Mouse (Mus musculus) Patski (cell line): ENCODE results near the gene Chst11. TPM values are rescaled to one million over a fixed set of nuclear protein-coding genes. Genes with fewer than 3 reads are reported as not detected.

Source experiments
- ATAC-seq: fragments of 100-300 bp; one replicate; pipeline ENCODE4 v1.8.0; 2021
- CTCF ChIA-PET: fragments of 350-600 bp; sonication (Branson Sonifier 250); formaldehyde crosslinking; loops from one replicate; lab custom pipeline; 2022; ENCODE audit warnings: inconsistent platforms; lab: Charles Lee
- POLR2A ChIA-PET: fragments of 350-600 bp; sonication (Branson Sonifier 250); formaldehyde crosslinking; loops from one replicate; lab custom pipeline; 2022; ENCODE audit warnings: antibody characterized with exemption, inconsistent platforms; lab: Charles Lee
- DNase-seq: peaks from one replicate; pipeline ENCODE4 v3.0.0-alpha.2; 2011; ENCODE audit warnings: low read depth, low spot score
- H3K27me3 ChIP-seq: fragments of 371-371 bp; one replicate; pipeline ENCODE4 v1.5.1; 2021
- CTCF ChIP-seq: fragments of 100-300 bp; IDR thresholded peaks from one replicate; pipeline ENCODE4 v1.5.1; 2021
- in situ Hi-C: fragments of 300-500 bp; cut with MboI; formaldehyde crosslinking; loops from 3 replicates; pipeline ENCODE4 v1.11.1; 2018; ENCODE audit warnings: low pct_unique_long_range_greater_than_20kb, mixed read lengths
- polyA plus RNA-seq: library from polyadenylated mRNA; unstranded; gene quantifications from one replicate; pipeline ENCODE4 v1.2.3, GENCODE M21; 2021

Chst11 gene
- polyA plus RNA-seq, 1 experiment from 2014 or later: 10.3 TPM

DNA sequence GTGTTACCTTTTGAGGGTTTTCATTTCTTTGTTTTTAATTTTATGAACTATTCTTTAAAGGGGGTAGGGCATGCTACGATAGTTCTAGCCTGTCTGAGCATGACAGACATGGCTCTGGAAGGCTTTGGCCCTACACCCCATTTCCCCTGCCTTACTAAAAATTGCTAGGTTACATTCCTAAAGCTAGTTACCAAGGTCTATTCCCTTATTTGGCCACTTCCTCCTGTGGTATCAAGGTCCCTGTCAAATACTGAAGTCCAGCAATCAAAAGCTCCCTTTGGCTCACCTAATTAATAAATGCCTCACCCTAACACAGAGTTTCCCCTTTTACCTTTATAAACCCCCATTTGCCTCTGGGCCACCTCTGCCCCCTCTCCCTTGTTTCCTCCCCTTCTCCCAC lies 167.4 kb downstream of the Chst11 start:
- no peaks in the 10 kb centered on the region for H3K27me3 ChIP-seq
- TF ChIP-seq CTCF: no peak
- ATAC-seq: peak; percentile 34
- no peak for DNase-seq
- ChIA-PET CTCF (interaction anchor here (1.3 kb wide), 2 partner anchors 13 to 44 kb away, joined by 3 to 4 read pairs; no protein-coding TSS in a partner anchor), POLR2A (interaction anchor here (1.1 to 1.7 kb wide), 2 partner anchors 11 to 47 kb away, joined by 3 read pairs; no protein-coding TSS in a partner anchor)
- in situ Hi-C loops: no loop called here

GRCm38 (mm10) chr10:83153374-83153773 lies 168.1 kb downstream of the Chst11 start:
- no peaks in the 10 kb centered on the region for H3K27me3 ChIP-seq
- ATAC-seq: no peak
- no peak for TF ChIP-seq CTCF
- DNase-seq: no peak
- in situ Hi-C loops: no loop called here
- ChIA-PET CTCF (interaction anchor here (0.9 to 1.3 kb wide), 3 partner anchors 14 to 243 kb away, joined by 3 to 4 read pairs (median 3); no protein-coding TSS in a partner anchor), POLR2A (no interaction called here)

- no peak for DNase-seq
- in situ Hi-C loops: no loop called here
- TF ChIP-seq CTCF: no peak
- CTCF ChIA-PET: interaction anchor here (0.9 kb wide), 1 partner anchor 244 kb away, joined by 3 read pairs; no protein-coding TSS in a partner anchor
- no peaks in the 10 kb centered on the region for H3K27me3 ChIP-seq
- POLR2A ChIA-PET: no interaction called here
- no peak for ATAC-seq
Observed at GRCm38 (mm10) chr10:83153887-83154286, 168.6 kb downstream of the Chst11 start.

GRCm38 (mm10) chr10:83157289-83157688 lies 172.0 kb downstream of the Chst11 start:
- POLR2A ChIA-PET: no interaction called here

GRCm38 (mm10) chr10:83158322-83158721 lies 173.0 kb downstream of the Chst11 start:
- in situ Hi-C loops: no loop called here
- H3K27me3 ChIP-seq: no peaks in the 10 kb centered on the region
- ChIA-PET CTCF (interaction anchor here (1.0 kb wide), 1 partner anchor 38 kb away, joined by 4 read pairs; no protein-coding TSS in a partner anchor), POLR2A (interaction anchor here (0.5 kb wide), 1 partner anchor 29 kb away, joined by 7 read pairs; no protein-coding TSS in a partner anchor)
- TF ChIP-seq CTCF: no peak
- ATAC-seq: no peak
- no peak for DNase-seq

More at GRCm38 (mm10) chr10:83157289-83157688, 172.0 kb downstream of the Chst11 start:
- no peak for DNase-seq
- in situ Hi-C loops: no loop called here
- no peaks in the 10 kb centered on the region for H3K27me3 ChIP-seq
- no peak for TF ChIP-seq CTCF
- CTCF ChIA-PET: no interaction called here
- ATAC-seq: no peak

DNA sequence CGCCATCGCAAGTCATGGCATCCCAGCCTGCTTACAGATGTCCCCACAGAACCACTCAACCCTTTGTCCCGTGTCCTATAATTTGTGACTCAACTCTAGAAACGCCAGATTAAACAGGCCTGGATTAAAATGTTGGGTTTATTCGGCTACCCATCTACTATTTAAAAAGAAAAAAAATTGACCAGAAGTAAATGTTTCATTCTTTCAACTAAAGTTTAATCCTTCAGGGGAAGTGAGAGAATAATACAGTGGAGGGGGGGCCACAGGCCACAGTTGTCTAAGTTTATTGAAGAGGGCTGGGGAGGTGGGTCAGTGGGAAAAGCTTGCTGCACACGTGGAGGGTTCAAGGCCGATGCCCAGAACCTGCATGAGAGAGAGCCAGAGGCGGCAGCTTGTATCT lies 173.9 kb downstream of the Chst11 start:
- H3K27me3 ChIP-seq: no peaks in the 10 kb centered on the region
- in situ Hi-C loops: no loop called here
- no peak for ATAC-seq
- TF ChIP-seq CTCF: no peak
- ChIA-PET CTCF (no interaction called here), POLR2A (no interaction called here)
- no peak for DNase-seq

DNA sequence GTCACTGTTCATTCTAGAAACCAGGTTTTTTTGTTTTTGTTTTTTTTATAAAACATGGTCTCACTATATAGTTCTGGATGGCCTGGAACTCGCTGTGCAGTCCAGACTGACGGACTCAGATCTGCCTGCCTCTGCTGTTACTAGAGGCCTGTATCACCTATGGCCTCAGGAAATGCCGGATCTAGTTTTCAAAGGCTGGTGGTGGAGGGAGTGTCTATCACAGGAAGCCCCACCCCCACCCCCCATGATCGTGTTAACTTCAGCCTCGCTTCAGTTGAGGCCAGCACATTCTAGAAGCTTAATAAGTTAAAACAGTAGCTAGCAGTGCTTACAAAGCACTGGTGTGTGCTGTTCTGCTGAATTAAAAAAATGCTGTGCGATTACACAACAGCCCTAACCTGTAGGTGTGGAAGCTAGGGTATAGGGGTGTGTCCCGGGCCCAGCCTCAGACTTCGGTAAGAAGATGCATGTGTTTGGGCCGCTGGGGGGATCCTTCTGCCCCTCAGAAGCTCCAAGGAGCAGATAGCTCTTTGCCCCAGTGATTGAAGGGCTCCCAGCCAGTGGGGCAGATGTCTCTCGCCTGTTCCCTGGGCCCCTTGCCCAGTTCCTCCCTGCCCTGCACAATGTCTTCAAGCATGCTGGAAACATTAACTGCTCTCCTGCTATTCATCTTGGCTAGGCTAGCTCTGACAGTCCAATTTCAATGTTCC lies 176.5 kb downstream of the Chst11 start:
- TF ChIP-seq CTCF: no peak
- ChIA-PET CTCF (no interaction called here), POLR2A (no interaction called here)
- peak; percentile 47 for ATAC-seq
- in situ Hi-C loops: no loop called here
- DNase-seq: no peak
- no peaks in the 10 kb centered on the region for H3K27me3 ChIP-seq

GRCm38 (mm10) chr10:83163946-83164345 lies 178.6 kb downstream of the Chst11 start:
- no peak for DNase-seq
- no peak for ATAC-seq
- no peaks in the 10 kb centered on the region for H3K27me3 ChIP-seq
- ChIA-PET CTCF (no interaction called here), POLR2A (interaction anchor here (1.1 kb wide), 1 partner anchor 11 kb away, joined by 3 read pairs; no protein-coding TSS in a partner anchor)
- in situ Hi-C loops: no loop called here
- no peak for TF ChIP-seq CTCF

DNA sequence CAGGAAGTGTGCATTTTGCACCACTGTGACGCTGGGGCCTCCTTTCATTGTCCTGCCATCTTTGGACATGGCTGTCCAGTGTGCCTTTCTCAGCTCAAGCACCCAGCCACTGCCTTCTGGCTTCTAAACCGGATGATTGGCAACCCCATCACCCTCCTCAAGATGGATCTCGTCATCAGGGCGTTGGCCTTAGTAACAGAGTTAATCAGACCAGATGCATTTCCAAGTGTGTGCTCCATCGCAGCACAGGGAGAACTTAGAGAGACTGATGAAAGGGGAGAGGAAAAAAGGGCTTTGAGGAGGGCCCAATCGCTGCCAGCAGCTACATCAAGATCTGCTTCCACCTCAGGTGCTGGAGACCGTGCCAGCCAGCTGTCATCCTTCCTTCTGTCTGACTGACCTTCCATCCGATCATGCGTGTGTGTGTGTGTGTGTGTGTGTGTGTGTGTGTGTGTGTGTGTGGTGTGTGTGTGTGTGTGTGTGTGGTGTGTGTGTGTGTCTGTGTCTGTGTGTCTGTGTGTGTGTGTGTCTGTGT lies 179.7 kb downstream of the Chst11 start:
- H3K27me3 ChIP-seq: no peaks in the 10 kb centered on the region
- in situ Hi-C loops: no loop called here
- ChIA-PET CTCF (no interaction called here), POLR2A (interaction anchor here (0.6 kb wide), 1 partner anchor 40 kb away, joined by 3 read pairs; no protein-coding TSS in a partner anchor)
- DNase-seq (no peak), ATAC-seq (no peak)
- TF ChIP-seq CTCF: no peak

- H3K27me3 ChIP-seq: no peaks in the 10 kb centered on the region
- DNase-seq (no peak), ATAC-seq (no peak)
- TF ChIP-seq CTCF: no peak
- POLR2A ChIA-PET: no interaction called here
- in situ Hi-C loops: no loop called here
- CTCF ChIA-PET: no interaction called here
Observed at GRCm38 (mm10) chr10:83165521-83166243, 180.4 kb downstream of the Chst11 start.
